Mouse (Mus musculus) megakaryocyte progenitor cell, adult 5-6 weeks (primary cell): ENCODE data around the gene Frs2. TPM values are rescaled to one million over a fixed set of nuclear protein-coding genes. Genes with fewer than 3 reads are reported as not detected.

Experiments used
- ATAC-seq: replicated peaks from 2 replicates; pipeline ENCODE4 v1.8.0; 2016; ENCODE audit warnings: mild to moderate bottlenecking, moderate TSS enrichment, inconsistent platforms; ENCODE audit not compliant: poor library complexity
- total RNA-seq, 2 experiments: library from RNA; stranded (forward) in 1 of 2; stranded (reverse) in 1 of 2; fragments of 157-497, 149-512 nt in 1 of 2; fragments of 200-1000 nt in 1 of 2; gene quantifications; 2 replicates each; pipeline versions ENCODE4 v1.2.3 to v1.2.4; 2015 to 2017

The Frs2 gene
- total RNA-seq, 2 experiments from 2014 or later, result 15.1 to 37.9 TPM

- ATAC-seq, result 0 out of 2 replicates have a peak, but pooled peaks have one; percentile 7
Measured at GRCm38 (mm10) chr10:117106686-117107085, 41.6 kb downstream of the Frs2 start.

- ATAC-seq, result peak; percentile 76
Measured at GRCm38 (mm10) chr10:117106244-117106643, 42.1 kb downstream of the Frs2 start.

- 0 out of 2 replicates have a peak, but pooled peaks have one; percentile 24 for ATAC-seq
Measured at GRCm38 (mm10) chr10:117105015-117105414, 43.3 kb downstream of the Frs2 start.

GRCm38 (mm10) chr10:117103854-117104598 lies 44.3 kb downstream of the Frs2 start:
- 0 out of 2 replicates have a peak, but pooled peaks have one; percentile 12 for ATAC-seq

GRCm38 (mm10) chr10:117100175-117100574 lies 48.2 kb downstream of the Frs2 start:
- ATAC-seq, result no peak

GRCm38 (mm10) chr10:117097116-117097698 lies 51.1 kb downstream of the Frs2 start:
- peak; percentile 96 for ATAC-seq

GRCm38 (mm10) chr10:117096096-117096495 lies 52.2 kb downstream of the Frs2 start:
- no peak for ATAC-seq

GRCm38 (mm10) chr10:117094504-117095329 lies 53.6 kb downstream of the Frs2 start:
- no peak for ATAC-seq

- ATAC-seq, result no peak
Measured at GRCm38 (mm10) chr10:117089628-117090027, 58.7 kb downstream of the Frs2 start.

GRCm38 (mm10) chr10:117081914-117082359 lies 66.4 kb downstream of the Frs2 start:
- ATAC-seq, result no peak

GRCm38 (mm10) chr10:117081326-117081725 lies 67.0 kb downstream of the Frs2 start:
- no peak for ATAC-seq

GRCm38 (mm10) chr10:117078284-117078683 lies 70.0 kb downstream of the Frs2 start:
- ATAC-seq, result peak; percentile 100

- no peak for ATAC-seq
Measured at GRCm38 (mm10) chr10:117073176-117073575, 75.2 kb downstream of the Frs2 start.

- peak; percentile 77 for ATAC-seq
Measured at GRCm38 (mm10) chr10:117072191-117072888, 76.0 kb downstream of the Frs2 start.

GRCm38 (mm10) chr10:117069109-117069508 lies 79.2 kb downstream of the Frs2 start:
- 0 out of 2 replicates have a peak, but pooled peaks have one; percentile 26 for ATAC-seq

- ATAC-seq, result no peak
Measured at GRCm38 (mm10) chr10:117064076-117064475, 84.3 kb downstream of the Frs2 start.

- peak; percentile 91 for ATAC-seq
Measured at GRCm38 (mm10) chr10:117063254-117064021, 84.9 kb downstream of the Frs2 start, which contains the start of gene Cct2. Cct2 (minus strand) TSS chr10:117063814.

GRCm38 (mm10) chr10:117062894-117063253 lies 85.5 kb downstream of the Frs2 start:
- peak; percentile 20; the same call in 1 of the 2 replicates for ATAC-seq

- ATAC-seq, result no peak
Measured at GRCm38 (mm10) chr10:117055668-117056067, 92.7 kb downstream of the Frs2 start.
